Mouse (Mus musculus) midbrain, embryonic 14.5 days (tissue): ENCODE measurements around the gene Chil4. TPM values are rescaled to one million over a fixed set of nuclear protein-coding genes. Genes with fewer than 3 reads are reported as not detected.

ENCODE experiments used
- polyA plus RNA-seq: library from polyadenylated mRNA; unstranded; fragments of >200 nt; fragmentation: Nextera tagmentation; extraction: Ambion mirVana; gene quantifications from 2 replicates; pipeline ENCODE4 v1.2.1, GENCODE M21; 2014

The Chil4 gene
- polyA plus RNA-seq, 1 experiment from 2014 or later, result not detected

Other genes starting within 250 kb of the Chil4 start
- gene Ovgp1, start 245.8 kb downstream of the Chil4 start, polyA plus RNA-seq, result 4.8 and 6.2 TPM in 2 replicates
- gene Pifo, start 204.9 kb downstream of the Chil4 start, polyA plus RNA-seq, result 3.0 and 5.2 TPM in 2 replicates
- not detected in 2 replicates for gene Chil5, start 186.7 kb downstream of the Chil4 start, polyA plus RNA-seq
- 0.25 and 0.76 TPM in 2 replicates for gene Chia1, start 106.3 kb downstream of the Chil4 start, polyA plus RNA-seq
- not detected in 2 replicates for gene Chil3, start 51.9 kb downstream of the Chil4 start, polyA plus RNA-seq
- gene Chil6, start 186.7 kb upstream of the Chil4 start, polyA plus RNA-seq, result not detected in 2 replicates